Mouse (Mus musculus): ENCODE data around the gene Fcgr3. TPM values are rescaled to one million over a fixed set of nuclear protein-coding genes. Genes with fewer than 3 reads are reported as not detected.

The Fcgr3 gene
- 5.6 TPM for total RNA-seq (2023)

DNA sequence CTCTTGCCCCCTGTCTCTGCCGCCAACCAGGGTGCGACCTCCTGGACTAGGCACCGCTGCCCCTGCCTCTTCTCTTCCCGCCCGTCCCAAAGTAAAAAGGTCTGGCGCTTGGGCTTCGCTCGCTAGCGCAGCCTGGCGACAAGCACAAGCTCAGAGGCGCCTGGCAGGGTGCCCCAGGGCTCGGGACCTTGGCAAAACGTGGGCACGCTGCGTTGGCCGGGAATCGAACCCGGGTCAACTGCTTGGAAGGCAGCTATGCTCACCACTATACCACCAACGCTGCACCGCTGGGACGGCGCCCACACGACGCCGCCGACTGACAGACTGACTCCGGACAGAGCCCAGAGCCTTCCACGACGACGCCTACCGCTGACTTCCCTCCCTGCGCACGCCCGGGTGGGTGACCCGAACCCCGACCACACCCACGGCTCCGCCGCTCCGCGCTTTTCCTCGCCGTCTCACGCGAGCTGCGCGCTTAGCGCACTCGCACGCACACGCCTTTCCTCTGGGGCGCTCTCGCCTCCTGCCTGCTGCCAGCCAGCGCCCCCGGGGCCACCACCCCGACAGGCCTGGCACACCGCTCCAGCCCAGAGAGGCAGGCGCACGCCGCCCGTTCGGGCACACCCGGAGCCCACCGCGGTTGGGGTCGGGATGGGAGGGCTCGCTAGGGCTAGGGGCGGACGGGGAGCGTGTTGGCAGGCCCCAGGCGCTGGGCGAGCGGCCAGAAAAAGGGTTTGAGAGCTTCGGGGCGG lies at the start of gene Fcgr3:
TSS of gene Fcgr3 (minus strand) at position 445 of the 752 bp plus-strand sequence.

GRCm38 (mm10) chr1:171113873-171114299 lies 49.2 kb upstream of the Fcgr3 start, which contains the start of gene Cfap126:
Gene Cfap126 (plus strand): TSS chr1:171113918.

GRCm38 (mm10) chr1:171018737-171019136 lies 46.0 kb downstream of the Fcgr3 start, which contains the start of gene Fcgr4:
Gene Fcgr4 (plus strand): TSS chr1:171018920.

Other genes starting within 250 kb of the Fcgr3 start
- 8.4 TPM for gene Atf6, start 197.2 kb downstream of the Fcgr3 start, total RNA-seq (2023)
- not detected for gene Gm26620, start 179.9 kb downstream of the Fcgr3 start, total RNA-seq (2023)
- gene Dusp12, start 179.4 kb downstream of the Fcgr3 start, total RNA-seq (2023) = 21.9 TPM
- gene Fcrlb, start 152.0 kb downstream of the Fcgr3 start, total RNA-seq (2023) = not detected
- gene Fcrla, start 137.4 kb downstream of the Fcgr3 start, total RNA-seq (2023) = 13.2 TPM
- 8.7 TPM for gene Fcgr2b, start 88.4 kb downstream of the Fcgr3 start, total RNA-seq (2023)
- gene Fcgr4, start 46.0 kb downstream of the Fcgr3 start, total RNA-seq (2023) = 0.47 TPM
- gene Cfap126, start 49.0 kb upstream of the Fcgr3 start, total RNA-seq (2023) = not detected
- gene Sdhc, start 85.7 kb upstream of the Fcgr3 start, total RNA-seq (2023) = 113 TPM
- gene Mpz, start 85.8 kb upstream of the Fcgr3 start, total RNA-seq (2023) = not detected
- not detected for gene Pcp4l1, start 131.3 kb upstream of the Fcgr3 start, total RNA-seq (2023)
- gene Nr1i3, start 149.0 kb upstream of the Fcgr3 start, total RNA-seq (2023) = not detected
- gene Tomm40l, start 157.6 kb upstream of the Fcgr3 start, total RNA-seq (2023) = 21.0 TPM
- gene Apoa2, start 160.1 kb upstream of the Fcgr3 start, total RNA-seq (2023) = not detected
- 15.1 TPM for gene Fcer1g, start 169.4 kb upstream of the Fcgr3 start, total RNA-seq (2023)
- gene Adamts4, start 185.5 kb upstream of the Fcgr3 start, total RNA-seq (2023) = not detected
- gene Ndufs2, start 186.5 kb upstream of the Fcgr3 start, total RNA-seq (2023) = 115 TPM
- 70.7 TPM for gene B4galt3, start 205.4 kb upstream of the Fcgr3 start, total RNA-seq (2023)
- 52.3 TPM for gene Ppox, start 216.3 kb upstream of the Fcgr3 start, total RNA-seq (2023)
- 51.6 TPM for gene Usp21, start 223.1 kb upstream of the Fcgr3 start, total RNA-seq (2023)
- 46.1 TPM for gene Ufc1, start 230.1 kb upstream of the Fcgr3 start, total RNA-seq (2023)